Mouse (Mus musculus): Measurements from ENCODE around the gene Atg5. TPM values are rescaled to one million over a fixed set of nuclear protein-coding genes. Genes with fewer than 3 reads are reported as not detected.

The Atg5 gene
- polyA plus RNA-seq, 1 experiment from 2014 or later: 37.5 TPM

GRCm38 (mm10) chr10:44265835-44266234 is 2.3 kb upstream of the Atg5 start:
- peak; percentile 28 for DNase-seq (ENCODE audit: low spot score)
- no peak overlapping the region for H3K4me2 ChIP-seq (replicated peaks; ENCODE audit: low read depth)
- 59% methylated on average over 3 of the region's 3 CpGs for WGBS

GRCm38 (mm10) chr10:44266561-44266960 is 1.6 kb upstream of the Atg5 start:
- peaks cover 6% of the 10 kb centered on the region for H3K4me1 ChIP-seq (replicated peaks; ENCODE audit: control insufficient read depth, insufficient read depth)
- no peaks in the 10 kb centered on the region for H3K36me3 ChIP-seq (ENCODE audit: control insufficient read depth, insufficient read depth, low read length)
- no peak overlapping the region for H3K4me3 ChIP-seq (ENCODE audit: low read depth, low read length)
- H3K9me3 ChIP-seq (ENCODE audit: control insufficient read depth, low read length): no peaks in the 10 kb centered on the region
- peak overlapping the region; percentile 75; the same call in 1 of the 2 replicates for H3K4me2 ChIP-seq (replicated peaks; ENCODE audit: low read depth)
- H3K27ac ChIP-seq (replicated peaks): peak overlapping the region; percentile 40; the same call in 1 of the 2 replicates
- TF ChIP-seq CTCF (IDR thresholded peaks at IDR 0.05; ENCODE audit: low read depth) (no peak), EP300 (optimal IDR thresholded peaks at IDR 0.05) (no peak)
- ATAC-seq (ENCODE audit: low FRiP score, low TSS enrichment) (no peak), DNase-seq (ENCODE audit: low spot score) (peak; percentile 40)
- H3K27me3 ChIP-seq (ENCODE audit: control insufficient read depth, insufficient read depth, low read length): no peaks in the 10 kb centered on the region
- H3K9ac ChIP-seq (ENCODE audit: low read length): no peak overlapping the region

More at GRCm38 (mm10) chr10:44265835-44266234, 2.3 kb upstream of the Atg5 start:
- no peaks in the 10 kb centered on the region for H3K27me3 ChIP-seq (ENCODE audit: control insufficient read depth, insufficient read depth, low read length)
- ATAC-seq (ENCODE audit: low FRiP score, low TSS enrichment): no peak
- no peaks in the 10 kb centered on the region for H3K9me3 ChIP-seq (ENCODE audit: control insufficient read depth, low read length)
- peaks cover 6% of the 10 kb centered on the region for H3K4me1 ChIP-seq (replicated peaks; ENCODE audit: control insufficient read depth, insufficient read depth)
- peak overlapping the region; percentile 40; the same call in 1 of the 2 replicates for H3K27ac ChIP-seq (replicated peaks)
- no peak for TF ChIP-seq CTCF (IDR thresholded peaks at IDR 0.05; ENCODE audit: low read depth)
- TF ChIP-seq EP300 (optimal IDR thresholded peaks at IDR 0.05): no peak
- no peaks in the 10 kb centered on the region for H3K36me3 ChIP-seq (ENCODE audit: control insufficient read depth, insufficient read depth, low read length)
- H3K9ac ChIP-seq (ENCODE audit: low read length): no peak overlapping the region
- H3K4me3 ChIP-seq (ENCODE audit: low read depth, low read length): no peak overlapping the region

DNA sequence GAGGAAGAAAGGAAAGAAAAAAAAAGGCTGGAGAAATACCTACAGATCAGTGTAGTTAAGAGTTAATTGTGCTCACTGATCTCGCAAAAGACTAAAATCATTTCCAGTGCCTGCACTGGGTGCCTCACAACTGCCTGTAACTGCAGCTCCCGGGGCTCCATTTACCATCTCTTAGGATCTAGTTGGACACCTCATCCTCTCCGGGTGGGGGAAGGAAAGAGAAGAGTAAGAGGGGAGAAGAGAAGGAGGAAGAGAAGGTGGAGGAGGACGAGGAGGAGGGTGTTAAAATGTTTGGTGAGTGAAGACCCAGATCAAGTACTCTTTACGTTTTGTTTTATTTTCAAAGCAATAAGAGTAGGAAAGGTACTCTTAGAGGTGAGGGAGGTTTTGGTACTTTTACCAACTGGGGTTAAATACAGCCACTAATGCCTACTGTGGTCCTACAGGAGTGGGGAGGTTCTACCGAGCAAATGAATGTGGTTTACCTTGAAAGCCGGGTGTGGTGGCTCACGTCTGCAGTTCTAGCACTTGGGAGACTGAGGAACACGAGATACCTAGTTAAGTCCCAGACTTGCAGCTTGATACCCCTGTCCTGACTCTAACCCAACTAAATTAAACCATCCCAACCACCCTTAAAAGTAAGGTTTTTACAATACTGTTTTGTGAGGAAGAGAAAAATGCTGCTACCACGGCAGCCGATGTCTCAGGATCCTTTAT is 574 bp upstream of the Atg5 start:
- ATAC-seq (ENCODE audit: low FRiP score, low TSS enrichment) (peak; percentile 10; the same call in 1 of the 2 replicates), DNase-seq (ENCODE audit: low spot score) (no peak)
- Histone ChIP-seq H3K9ac (ENCODE audit: low read length) (peak overlapping the region; percentile 73), H3K27ac (replicated peaks) (peak overlapping the region; percentile 95), H3K4me3 (ENCODE audit: low read depth, low read length) (peak overlapping the region; percentile 89), H3K36me3 (ENCODE audit: control insufficient read depth, insufficient read depth, low read length) (no peaks in the 10 kb centered on the region), H3K9me3 (ENCODE audit: control insufficient read depth, low read length) (no peaks in the 10 kb centered on the region), H3K4me1 (replicated peaks; ENCODE audit: control insufficient read depth, insufficient read depth) (peaks cover 6% of the 10 kb centered on the region), H3K4me2 (replicated peaks; ENCODE audit: low read depth) (peak overlapping the region; percentile 75), H3K27me3 (ENCODE audit: control insufficient read depth, insufficient read depth, low read length) (no peaks in the 10 kb centered on the region)
- TF ChIP-seq CTCF (IDR thresholded peaks at IDR 0.05; ENCODE audit: low read depth) (no peak), EP300 (optimal IDR thresholded peaks at IDR 0.05) (no peak)
- 3% methylated on average over 11 of the region's 11 CpGs for WGBS

DNA sequence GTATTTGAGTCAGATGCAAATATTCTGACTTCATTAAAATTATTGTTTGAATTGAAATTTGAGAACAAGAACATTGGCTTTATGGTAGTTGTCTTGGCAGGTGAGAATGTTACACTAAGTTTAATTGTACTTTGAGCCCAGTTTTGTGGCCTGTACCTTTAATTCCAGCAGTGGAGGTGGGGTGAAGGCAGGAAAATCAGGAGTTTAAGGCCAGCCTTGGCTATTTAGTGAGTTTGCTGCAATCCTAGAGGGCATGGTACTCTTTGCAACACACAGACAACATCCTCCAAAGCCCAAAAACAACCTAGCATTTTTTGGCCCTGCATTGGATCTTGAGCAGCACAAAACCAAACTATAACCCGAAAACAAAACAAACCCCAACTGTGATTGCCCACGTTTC is 1.1 kb downstream of the Atg5 start:
- WGBS: 61% methylated on average over 2 of the region's 2 CpGs
- H3K4me2 ChIP-seq (replicated peaks; ENCODE audit: low read depth): peak overlapping the region; percentile 59
- H3K9ac ChIP-seq (ENCODE audit: low read length): no peak overlapping the region
- H3K4me3 ChIP-seq (ENCODE audit: low read depth, low read length): peak overlapping the region; percentile 89
- ATAC-seq (ENCODE audit: low FRiP score, low TSS enrichment) (no peak), DNase-seq (ENCODE audit: low spot score) (no peak)
- TF ChIP-seq CTCF (IDR thresholded peaks at IDR 0.05; ENCODE audit: low read depth): no peak
- H3K27ac ChIP-seq (replicated peaks): no peak overlapping the region; the same call in 1 of the 2 replicates
- no peaks in the 10 kb centered on the region for H3K27me3 ChIP-seq (ENCODE audit: control insufficient read depth, insufficient read depth, low read length)
- H3K9me3 ChIP-seq (ENCODE audit: control insufficient read depth, low read length): no peaks in the 10 kb centered on the region
- H3K36me3 ChIP-seq (ENCODE audit: control insufficient read depth, insufficient read depth, low read length): no peaks in the 10 kb centered on the region
- peaks cover 6% of the 10 kb centered on the region for H3K4me1 ChIP-seq (replicated peaks; ENCODE audit: control insufficient read depth, insufficient read depth)

DNA sequence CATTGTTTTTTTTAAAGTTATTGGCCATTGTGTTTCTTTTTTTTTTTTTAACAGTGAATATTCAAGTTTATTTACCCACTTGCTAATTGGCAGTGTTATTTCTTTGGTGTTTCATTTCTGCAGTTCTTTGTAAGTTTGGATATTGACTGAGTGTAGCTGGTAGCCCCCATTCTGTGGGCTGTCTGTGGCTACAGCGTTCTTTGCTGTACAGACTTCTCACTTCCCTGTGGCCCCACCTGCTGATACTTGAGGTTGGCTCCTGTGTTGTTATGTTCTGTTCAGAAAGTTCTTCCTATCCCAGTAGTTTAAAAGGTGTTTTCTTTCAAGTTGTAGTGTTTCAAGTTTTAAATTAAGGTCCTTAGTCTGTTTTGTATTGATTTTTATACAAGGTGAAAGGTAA is 14.2 kb downstream of the Atg5 start:
- no peak overlapping the region for H3K27ac ChIP-seq (replicated peaks)
- no peaks in the 10 kb centered on the region for H3K27me3 ChIP-seq (ENCODE audit: control insufficient read depth, insufficient read depth, low read length)
- WGBS: 82% methylated on average over 1 of the region's 1 CpGs
- no peak overlapping the region for H3K4me3 ChIP-seq (ENCODE audit: low read depth, low read length)
- TF ChIP-seq EP300 (optimal IDR thresholded peaks at IDR 0.05) (no peak), CTCF (IDR thresholded peaks at IDR 0.05; ENCODE audit: low read depth) (no peak)
- no peak overlapping the region for H3K9ac ChIP-seq (ENCODE audit: low read length)
- DNase-seq (ENCODE audit: low spot score) (no peak), ATAC-seq (ENCODE audit: low FRiP score, low TSS enrichment) (no peak)
- H3K9me3 ChIP-seq (ENCODE audit: control insufficient read depth, low read length): no peaks in the 10 kb centered on the region
- H3K4me1 ChIP-seq (replicated peaks; ENCODE audit: control insufficient read depth, insufficient read depth): no peaks in the 10 kb centered on the region
- H3K4me2 ChIP-seq (replicated peaks; ENCODE audit: low read depth): no peak overlapping the region
- H3K36me3 ChIP-seq (ENCODE audit: control insufficient read depth, insufficient read depth, low read length): peaks cover 5% of the 10 kb centered on the region; the same call in 1 of the 2 replicates

GRCm38 (mm10) chr10:44285106-44285505 is 16.9 kb downstream of the Atg5 start:
- H3K4me1 ChIP-seq (replicated peaks; ENCODE audit: control insufficient read depth, insufficient read depth): no peaks in the 10 kb centered on the region
- DNase-seq (ENCODE audit: low spot score) (no peak), ATAC-seq (ENCODE audit: low FRiP score, low TSS enrichment) (no peak)
- no peak overlapping the region for H3K4me2 ChIP-seq (replicated peaks; ENCODE audit: low read depth)
- no peaks in the 10 kb centered on the region for H3K27me3 ChIP-seq (ENCODE audit: control insufficient read depth, insufficient read depth, low read length)
- no peak overlapping the region for H3K27ac ChIP-seq (replicated peaks)
- 58% methylated on average over 1 of the region's 1 CpGs for WGBS
- H3K9ac ChIP-seq (ENCODE audit: low read length): no peak overlapping the region
- no peak overlapping the region for H3K4me3 ChIP-seq (ENCODE audit: low read depth, low read length)
- TF ChIP-seq EP300 (optimal IDR thresholded peaks at IDR 0.05) (no peak), CTCF (IDR thresholded peaks at IDR 0.05; ENCODE audit: low read depth) (no peak)
- H3K9me3 ChIP-seq (ENCODE audit: control insufficient read depth, low read length): no peaks in the 10 kb centered on the region
- peaks cover 7% of the 10 kb centered on the region for H3K36me3 ChIP-seq (ENCODE audit: control insufficient read depth, insufficient read depth, low read length)
